9 mouse cellular contexts compared by ENCODE assay signal in the genomic region with DNA sequence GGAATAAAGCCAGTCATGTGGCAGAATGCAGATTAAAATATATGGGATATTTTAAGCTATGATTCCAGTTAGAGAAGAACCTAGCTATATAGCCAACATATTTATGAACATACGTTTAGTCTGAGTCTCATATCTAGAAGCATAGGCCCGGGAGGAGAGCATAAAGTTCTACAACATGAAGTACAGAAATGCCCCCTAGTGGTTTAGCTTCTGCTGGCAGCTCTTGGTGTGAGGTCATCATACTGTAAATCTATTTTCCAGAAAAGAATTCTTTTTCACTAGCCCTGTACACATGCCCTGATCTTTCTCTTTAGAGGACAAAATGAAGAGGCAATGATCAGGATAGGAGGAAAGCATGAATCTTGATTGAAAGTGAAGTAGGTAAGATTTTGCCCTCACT. TPM values are rescaled to one million over a fixed set of nuclear protein-coding genes. Genes with fewer than 3 reads are reported as not detected.
DNase-seq lines count a peak whose midpoint lies in the region; ATAC-seq and TF ChIP-seq lines count a peak whose summit lies in the region.
"Had no signal": no experiment of that assay in that cellular context is flagged by ENCODE, and none has a peak within 500 bp of the region (broad histone marks: within the 10 kb centered on the region; RNA-seq: fewer than 3 reads in every experiment).

No protein-coding gene starts in this region.

- ATAC-seq in intestine, postnatal 0 days, result no peak
- no peak for ATAC-seq in intestine, embryonic 16.5 days
- ATAC-seq in embryonic facial prominence, embryonic 14.5 days (ENCODE audit: low read depth), result no peak

- no peaks in the 10 kb centered on the region for H3K27me3 ChIP-seq in intestine, postnatal 0 days (replicated peaks; ENCODE audit: control insufficient read depth, insufficient read depth, low read length)
- no peaks in the 10 kb centered on the region for H3K27me3 ChIP-seq in intestine, embryonic 16.5 days (replicated peaks; ENCODE audit: control insufficient read depth, insufficient read depth, low read length)
- no peaks in the 10 kb centered on the region for H3K27me3 ChIP-seq in embryonic facial prominence, embryonic 14.5 days (replicated peaks; ENCODE audit: control insufficient read depth, insufficient read depth, low read length)
- H3K27me3 ChIP-seq: embryonic facial prominence, embryonic 12.5 days had no signal

- no peak overlapping the region for H3K27ac ChIP-seq in intestine, postnatal 0 days (ENCODE audit: low read depth, low read length)
- no peak overlapping the region for H3K27ac ChIP-seq in intestine, embryonic 16.5 days (ENCODE audit: low read length)
- no peak overlapping the region for H3K27ac ChIP-seq in embryonic facial prominence, embryonic 14.5 days (replicated peaks; ENCODE audit: low read depth, low read length)
- H3K27ac ChIP-seq: embryonic facial prominence, embryonic 12.5 days had no signal

- no peaks in the 10 kb centered on the region for H3K4me1 ChIP-seq in intestine, postnatal 0 days (replicated peaks; ENCODE audit: control insufficient read depth, insufficient read depth, low read length)
- no peaks in the 10 kb centered on the region for H3K4me1 ChIP-seq in intestine, embryonic 16.5 days (ENCODE audit: control insufficient read depth, insufficient read depth, low read length)
- no peaks in the 10 kb centered on the region for H3K4me1 ChIP-seq in embryonic facial prominence, embryonic 14.5 days (ENCODE audit: control insufficient read depth, insufficient read depth, low read length)
- H3K4me1 ChIP-seq: embryonic facial prominence, embryonic 12.5 days had no signal

- no peak overlapping the region for H3K4me3 ChIP-seq in intestine, postnatal 0 days (ENCODE audit: low read depth, low read length)
- H3K4me3 ChIP-seq in intestine, embryonic 16.5 days (ENCODE audit: low read length), result no peak overlapping the region
- H3K4me3 ChIP-seq in embryonic facial prominence, embryonic 14.5 days (ENCODE audit: low read depth, low read length), result no peak overlapping the region
- H3K4me3 ChIP-seq: embryonic facial prominence, embryonic 12.5 days had no signal

- no peaks in the 10 kb centered on the region for H3K9me3 ChIP-seq in intestine, postnatal 0 days (ENCODE audit: control insufficient read depth)
- no peaks in the 10 kb centered on the region for H3K9me3 ChIP-seq in intestine, embryonic 16.5 days (ENCODE audit: control insufficient read depth, low read length)
- H3K9me3 ChIP-seq in embryonic facial prominence, embryonic 14.5 days (ENCODE audit: control insufficient read depth, low read length), result no peaks in the 10 kb centered on the region
- H3K9me3 ChIP-seq: embryonic facial prominence, embryonic 12.5 days had no signal

- H3K36me3 ChIP-seq in intestine, postnatal 0 days (ENCODE audit: control insufficient read depth, insufficient read depth), result no peaks in the 10 kb centered on the region
- H3K36me3 ChIP-seq in intestine, embryonic 16.5 days (ENCODE audit: control insufficient read depth, insufficient read depth, low read length), result no peaks in the 10 kb centered on the region
- H3K36me3 ChIP-seq in embryonic facial prominence, embryonic 14.5 days (ENCODE audit: control insufficient read depth, insufficient read depth, low read length), result no peaks in the 10 kb centered on the region
- H3K36me3 ChIP-seq: embryonic facial prominence, embryonic 12.5 days had no signal

- peak; percentile 57 for DNase-seq in thymus, postnatal 0 days (ENCODE audit: low spot score)
- no peak for DNase-seq in thymus, postnatal 36 days
- peak; percentile 22 for DNase-seq in embryonic facial prominence, embryonic 14.5 days (ENCODE audit: low spot score)
- peak; percentile 23 for DNase-seq in thymus, postnatal 4 days
- no peak for DNase-seq in right cerebral cortex, postnatal 10 days (ENCODE audit: low spot score in 2 of 2)
- DNase-seq in heart, adult 9 months (ENCODE audit: low spot score in 2 of 2), result no peak

- 31% methylated on average over 2 of the region's 2 CpGs for WGBS in intestine, postnatal 0 days
- WGBS in intestine, embryonic 16.5 days, result 48% methylated on average over 2 of the region's 2 CpGs
- WGBS in embryonic facial prominence, embryonic 14.5 days, result 58% methylated on average over 2 of the region's 2 CpGs

- H3K9ac ChIP-seq in intestine, postnatal 0 days (ENCODE audit: low read depth, low read length), result no peak overlapping the region
- no peak overlapping the region for H3K9ac ChIP-seq in intestine, embryonic 16.5 days (ENCODE audit: low read depth, low read length)
- H3K9ac ChIP-seq in embryonic facial prominence, embryonic 14.5 days (ENCODE audit: low read depth, low read length), result no peak overlapping the region
- H3K9ac ChIP-seq: embryonic facial prominence, embryonic 12.5 days had no signal

- TF ChIP-seq CTCF in intestine, postnatal 0 days (IDR thresholded peaks at IDR 0.05; ENCODE audit: low read depth), result peak; percentile 67

- H3K4me2 ChIP-seq in intestine, postnatal 0 days (replicated peaks; ENCODE audit: low read depth), result no peak overlapping the region
- H3K4me2 ChIP-seq in intestine, embryonic 16.5 days (ENCODE audit: low read depth, low read length), result no peak overlapping the region
- no peak overlapping the region for H3K4me2 ChIP-seq in embryonic facial prominence, embryonic 14.5 days (ENCODE audit: low read depth, low read length)
- H3K4me2 ChIP-seq: embryonic facial prominence, embryonic 12.5 days had no signal

RNA-seq across cellular contexts. Expression of gene Olfr701, which starts 1.8 kb away (rescaled TPM):
- not detected in 2 replicates for polyA plus RNA-seq in intestine, postnatal 0 days (2015; fragmentation: Nextera tagmentation; extraction: Ambion mirVana)
- not detected in 2 replicates for polyA plus RNA-seq in intestine, embryonic 16.5 days (2015; fragmentation: Nextera tagmentation; extraction: Ambion mirVana)
- not detected in 2 replicates for polyA plus RNA-seq in thymus, postnatal 0 days (2015; fragmentation: Nextera tagmentation; extraction: Ambion mirVana)
- 0.08 TPM in 1 of 2 replicates, not detected in the other for polyA plus RNA-seq in embryonic facial prominence, embryonic 14.5 days (2014; fragmentation: Nextera tagmentation; extraction: Ambion mirVana)
- polyA plus RNA-seq: embryonic facial prominence, embryonic 12.5 days had no signal

RNA-seq across cellular contexts. Expression of gene Olfr700, which starts 7.1 kb away (rescaled TPM):
- polyA plus RNA-seq in intestine, postnatal 0 days (2015; fragmentation: Nextera tagmentation; extraction: Ambion mirVana), result not detected in 2 replicates
- polyA plus RNA-seq in intestine, embryonic 16.5 days (2015; fragmentation: Nextera tagmentation; extraction: Ambion mirVana), result not detected in 2 replicates
- not detected in 2 replicates for polyA plus RNA-seq in thymus, postnatal 0 days (2015; fragmentation: Nextera tagmentation; extraction: Ambion mirVana)
- polyA plus RNA-seq in embryonic facial prominence, embryonic 14.5 days (2014; fragmentation: Nextera tagmentation; extraction: Ambion mirVana), result not detected in 2 replicates
- polyA plus RNA-seq: embryonic facial prominence, embryonic 12.5 days had no signal

RNA-seq across cellular contexts. Expression of gene Olfr702, which starts 17.9 kb away (rescaled TPM):
- not detected in 2 replicates for polyA plus RNA-seq in intestine, postnatal 0 days (2015; fragmentation: Nextera tagmentation; extraction: Ambion mirVana)
- not detected in 2 replicates for polyA plus RNA-seq in intestine, embryonic 16.5 days (2015; fragmentation: Nextera tagmentation; extraction: Ambion mirVana)
- not detected in 2 replicates for polyA plus RNA-seq in thymus, postnatal 0 days (2015; fragmentation: Nextera tagmentation; extraction: Ambion mirVana)
- polyA plus RNA-seq in embryonic facial prominence, embryonic 14.5 days (2014; fragmentation: Nextera tagmentation; extraction: Ambion mirVana), result not detected in 2 replicates
- polyA plus RNA-seq: embryonic facial prominence, embryonic 12.5 days had no signal

RNA-seq across cellular contexts. Expression of gene Olfr699, which starts 22.8 kb away (rescaled TPM):
- polyA plus RNA-seq in intestine, postnatal 0 days (2015; fragmentation: Nextera tagmentation; extraction: Ambion mirVana), result not detected in 2 replicates
- not detected in 2 replicates for polyA plus RNA-seq in intestine, embryonic 16.5 days (2015; fragmentation: Nextera tagmentation; extraction: Ambion mirVana)
- polyA plus RNA-seq in thymus, postnatal 0 days (2015; fragmentation: Nextera tagmentation; extraction: Ambion mirVana), result not detected in 2 replicates
- polyA plus RNA-seq in embryonic facial prominence, embryonic 14.5 days (2014; fragmentation: Nextera tagmentation; extraction: Ambion mirVana), result not detected in 2 replicates
- polyA plus RNA-seq: embryonic facial prominence, embryonic 12.5 days had no signal

RNA-seq across cellular contexts. Expression of gene Olfr703, which starts 27.4 kb away (rescaled TPM):
- polyA plus RNA-seq in intestine, postnatal 0 days (2015; fragmentation: Nextera tagmentation; extraction: Ambion mirVana), result not detected in 2 replicates
- polyA plus RNA-seq in intestine, embryonic 16.5 days (2015; fragmentation: Nextera tagmentation; extraction: Ambion mirVana), result not detected in 2 replicates
- polyA plus RNA-seq in thymus, postnatal 0 days (2015; fragmentation: Nextera tagmentation; extraction: Ambion mirVana), result not detected in 2 replicates
- polyA plus RNA-seq in embryonic facial prominence, embryonic 14.5 days (2014; fragmentation: Nextera tagmentation; extraction: Ambion mirVana), result not detected in 2 replicates
- polyA plus RNA-seq: embryonic facial prominence, embryonic 12.5 days had no signal

Comparison
In these comparisons a context has a peak if more than half of its experiments do, and no peak if none do; other contexts are left out.
1. DNase-seq: peak in thymus, postnatal 0 days (single experiment), embryonic facial prominence, embryonic 14.5 days (single experiment) and thymus, postnatal 4 days (single experiment); none in thymus, postnatal 36 days (0 of 2), right cerebral cortex, postnatal 10 days (0 of 2) and heart, adult 9 months (0 of 2).